Mouse (Mus musculus) limb, embryonic 14.5 days (tissue): Measurements from ENCODE around the gene Ms4a4d. TPM values are rescaled to one million over a fixed set of nuclear protein-coding genes. Genes with fewer than 3 reads are reported as not detected.
"Not testable (repeated sequence)": the region's sequence is repeated elsewhere in the genome, so short reads cannot be mapped to it uniquely, and the experiment has no call there.

Experiments used
- ATAC-seq: fragments of 200-750 bp; cut with Nextera tagmentation; 2 replicates; pipeline ENCODE4 v1.8.0; 2017; ENCODE audit warnings: low read depth, moderate number of reproducible peaks, moderate TSS enrichment; ENCODE audit not compliant: low FRiP score
- DNase-seq: peaks from one replicate; pipeline ENCODE4 v3.0.0-alpha.2; 2015; ENCODE audit warnings: low spot score
- H3K27ac ChIP-seq: fragments of 300-500 bp; sonication (generic); replicated peaks from 2 replicates; pipeline ENCODE4 v1.5.1; 2014; ENCODE audit warnings: low read depth, mild to moderate bottlenecking, low read length, moderate library complexity, mixed read lengths
- H3K27me3 ChIP-seq: fragments of 300-500 bp; sonication (generic); 2 replicates; pipeline ENCODE4 v1.6.1; 2014; ENCODE audit warnings: low read length, mixed read lengths; ENCODE audit not compliant: control insufficient read depth, insufficient read depth
- H3K36me3 ChIP-seq: fragments of 300-500 bp; sonication (generic); 2 replicates; pipeline ENCODE4 v1.6.1; 2014; ENCODE audit warnings: mild to moderate bottlenecking, low read length, moderate library complexity, mixed read lengths; ENCODE audit not compliant: control insufficient read depth, insufficient read depth
- H3K4me1 ChIP-seq: fragments of 300-500 bp; sonication (generic); 2 replicates; pipeline ENCODE4 v1.6.1; 2014; ENCODE audit warnings: antibody characterized with exemption, low read length, mixed read lengths; ENCODE audit not compliant: control insufficient read depth, insufficient read depth
- H3K4me2 ChIP-seq: fragments of 300-500 bp; sonication (generic); replicated peaks from 2 replicates; pipeline ENCODE4 v1.6.1; 2014; ENCODE audit warnings: low read depth, mild to moderate bottlenecking, low read length, moderate library complexity; ENCODE audit not compliant: severe bottlenecking
- H3K4me3 ChIP-seq: fragments of 300-500 bp; sonication (generic); replicated peaks from 2 replicates; pipeline ENCODE4 v1.5.1; 2014; ENCODE audit warnings: low read length
- H3K9ac ChIP-seq: fragments of 300-500 bp; sonication (generic); 2 replicates; pipeline ENCODE4 v1.6.1; 2014; ENCODE audit warnings: mild to moderate bottlenecking, low read depth, low read length, moderate library complexity; ENCODE audit not compliant: severe bottlenecking
- H3K9me3 ChIP-seq: fragments of 300-500 bp; sonication (generic); 2 replicates; pipeline ENCODE4 v1.6.1; 2016; ENCODE audit warnings: low read length; ENCODE audit not compliant: control insufficient read depth
- POLR2A ChIP-seq: fragments of 200-500 bp; IDR thresholded peaks from 2 replicates; pipeline ENCODE4 v1.8.0; 2012; ENCODE audit warnings: inconsistent platforms, mild to moderate bottlenecking, moderate library complexity, borderline replicate concordance; ENCODE audit not compliant: insufficient read depth, insufficient read length; ENCODE audit errors: extremely low read depth
- WGBS: fragments of 180-500 bp; shearing (Covaris S2); extraction: QIAGEN DNeasy Blood & Tissue Kit; methylation state at CpG from one replicate; pipeline ENCODE4 v1.1.7; 2014; 5-methylcytosine and 5-hydroxymethylcytosine counted together
- polyA plus RNA-seq, 2 experiments: library from polyadenylated mRNA; depleted of rRNA in 1 of 2; stranded (reverse) in 1 of 2; unstranded in 1 of 2; fragments of >200 nt; fragmentation: Nextera tagmentation in 1 of 2; extraction: Ambion mirVana in 1 of 2; gene quantifications; 2 replicates each; pipeline versions ENCODE4 v1.2.1 to v1.2.3; 2012 to 2014

The Ms4a4d gene
- polyA plus RNA-seq, 2 experiments: 0.83 to 2.1 TPM

GRCm38 (mm10) chr19:11547911-11548310 lies 11.3 kb downstream of the Ms4a4d start:
- Histone ChIP-seq H3K4me3 (no peak overlapping the region), H3K9me3 (no peaks in the 10 kb centered on the region), H3K36me3 (no peaks in the 10 kb centered on the region), H3K9ac (no peak overlapping the region), H3K27ac (no peak overlapping the region), H3K4me2 (no peak overlapping the region), H3K27me3 (no peaks in the 10 kb centered on the region), H3K4me1 (no peaks in the 10 kb centered on the region)
- DNase-seq (no peak), ATAC-seq (no peak)
- no peak for TF ChIP-seq POLR2A

- Histone ChIP-seq H3K9ac (no peak overlapping the region), H3K9me3 (no peaks in the 10 kb centered on the region), H3K4me3 (no peak overlapping the region), H3K27ac (no peak overlapping the region), H3K4me1 (no peaks in the 10 kb centered on the region), H3K36me3 (no peaks in the 10 kb centered on the region), H3K27me3 (no peaks in the 10 kb centered on the region), H3K4me2 (no peak overlapping the region)
- ATAC-seq (no peak), DNase-seq (no peak)
- 88% methylated on average over 5 of the region's 5 CpGs for WGBS
- no peak for TF ChIP-seq POLR2A
These were observed 18.1 kb downstream of the Ms4a4d start for GRCm38 (mm10) chr19:11554726-11555125.

GRCm38 (mm10) chr19:11559560-11559959 lies 23.0 kb downstream of the Ms4a4d start:
- H3K27me3 ChIP-seq, H3K36me3 ChIP-seq, H3K9me3 ChIP-seq, H3K4me2 ChIP-seq, H3K27ac ChIP-seq, ATAC-seq, H3K4me1 ChIP-seq, H3K4me3 ChIP-seq, DNase-seq, H3K9ac ChIP-seq: not testable (repeated sequence)

- H3K36me3 ChIP-seq: no peaks in the 10 kb centered on the region
- no peaks in the 10 kb centered on the region for H3K27me3 ChIP-seq
- H3K9ac ChIP-seq: no peak overlapping the region
- H3K27ac ChIP-seq: no peak overlapping the region
- H3K4me1 ChIP-seq: no peaks in the 10 kb centered on the region
- DNase-seq (no peak), ATAC-seq (no peak)
- 90% methylated on average over 8 of the region's 8 CpGs for WGBS
- H3K4me2 ChIP-seq: no peak overlapping the region
- no peak for TF ChIP-seq POLR2A
- no peaks in the 10 kb centered on the region for H3K9me3 ChIP-seq
- no peak overlapping the region for H3K4me3 ChIP-seq
These were observed 38.4 kb downstream of the Ms4a4d start for GRCm38 (mm10) chr19:11574965-11575364.

DNA sequence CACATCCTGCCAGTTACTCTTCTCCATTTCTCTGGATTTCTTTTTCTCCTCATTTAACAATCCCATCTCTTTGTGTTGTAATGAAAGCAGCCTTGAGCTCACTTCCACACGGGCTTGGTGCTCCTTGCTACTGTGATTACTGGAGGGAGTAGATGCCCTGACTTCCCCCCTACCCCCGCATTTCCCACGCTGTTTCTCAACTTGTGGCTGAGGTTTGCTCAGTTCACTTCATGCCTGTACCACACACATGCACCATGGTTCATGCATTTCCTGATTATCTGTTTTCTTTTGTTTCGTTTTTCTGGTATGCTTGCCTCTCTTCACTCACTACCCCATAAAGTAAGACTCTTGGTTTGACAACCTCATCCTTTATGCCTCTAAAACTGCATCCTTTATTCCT lies 52.6 kb downstream of the Ms4a4d start:
- TF ChIP-seq POLR2A: no peak
- no peak overlapping the region for H3K4me2 ChIP-seq
- H3K4me3 ChIP-seq: no peak overlapping the region
- H3K36me3 ChIP-seq: no peaks in the 10 kb centered on the region
- no peak for DNase-seq
- no peak overlapping the region for H3K27ac ChIP-seq
- H3K27me3 ChIP-seq: no peaks in the 10 kb centered on the region
- H3K4me1 ChIP-seq: no peaks in the 10 kb centered on the region
- 68% methylated on average over 4 of the region's 4 CpGs for WGBS
- H3K9me3 ChIP-seq: no peaks in the 10 kb centered on the region
- H3K9ac ChIP-seq: no peak overlapping the region
- ATAC-seq: no peak

- no peak overlapping the region for H3K9ac ChIP-seq
- no peak overlapping the region for H3K4me2 ChIP-seq
- no peak overlapping the region for H3K4me3 ChIP-seq
- WGBS: 68% methylated on average over 2 of the region's 2 CpGs
- H3K27ac ChIP-seq: no peak overlapping the region
- DNase-seq (no peak), ATAC-seq (no peak)
- no peaks in the 10 kb centered on the region for H3K36me3 ChIP-seq
- H3K4me1 ChIP-seq: no peaks in the 10 kb centered on the region
- TF ChIP-seq POLR2A: no peak
- H3K27me3 ChIP-seq: no peaks in the 10 kb centered on the region
- H3K9me3 ChIP-seq: no peaks in the 10 kb centered on the region
These were observed 53.4 kb downstream of the Ms4a4d start for GRCm38 (mm10) chr19:11589891-11590449.
